ENCODE assay signal across 8 mouse cellular contexts in the genomic region with DNA sequence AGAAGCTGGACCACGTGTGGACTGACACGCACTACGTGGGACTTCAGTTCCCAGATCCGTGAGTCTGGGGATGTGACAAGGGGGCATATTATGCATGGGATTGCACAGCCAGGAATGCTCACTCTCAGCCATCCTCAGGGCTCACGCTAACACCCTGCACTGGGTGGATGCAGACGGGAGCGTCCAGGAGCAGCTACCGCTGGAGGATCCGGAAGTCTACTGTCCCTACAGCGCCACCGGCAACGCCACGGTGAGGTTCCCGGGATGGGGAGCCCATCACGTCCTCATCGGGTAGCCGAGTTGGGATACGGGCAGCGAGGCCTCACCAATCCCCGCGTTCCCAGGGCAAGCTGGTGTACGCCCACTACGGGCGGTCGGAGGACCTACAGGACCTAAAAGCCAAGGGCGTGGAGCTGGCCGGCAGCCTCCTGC. TPM values are rescaled to one million over a fixed set of nuclear protein-coding genes. Genes with fewer than 3 reads are reported as not detected.
DNase-seq lines count a peak whose midpoint lies in the region; ATAC-seq and TF ChIP-seq lines count a peak whose summit lies in the region.
"Had no signal": no experiment of that assay in that cellular context is flagged by ENCODE, and none has a peak within 500 bp of the region (broad histone marks: within the 10 kb centered on the region; RNA-seq: fewer than 3 reads in every experiment).

No protein-coding gene starts in this region.

- H3K27me3 ChIP-seq in heart, embryonic 10.5 days (ENCODE audit: insufficient read depth, poor library complexity, severe bottlenecking): peaks cover 46% of the 10 kb centered on the region
- no peaks in the 10 kb centered on the region for H3K27me3 ChIP-seq in liver, embryonic 11.5 days (replicated peaks; ENCODE audit: control insufficient read depth, insufficient read depth, low read length)
- peaks cover 2% of the 10 kb centered on the region; the same call in 1 of the 2 replicates for H3K27me3 ChIP-seq in neural tube, embryonic 11.5 days (ENCODE audit: control insufficient read depth, insufficient read depth, low read length)

- no peaks in the 10 kb centered on the region; the same call in 1 of the 2 replicates for H3K4me1 ChIP-seq in cortical plate, adult 2 months (ENCODE audit: control insufficient read depth, insufficient read depth, low read length)
- H3K4me1 ChIP-seq in heart, embryonic 10.5 days: peaks cover 13% of the 10 kb centered on the region
- H3K4me1 ChIP-seq in liver, embryonic 11.5 days (replicated peaks; ENCODE audit: control insufficient read depth, insufficient read depth, low read length): peaks cover 23% of the 10 kb centered on the region
- H3K4me1 ChIP-seq in neural tube, embryonic 11.5 days (ENCODE audit: control insufficient read depth, insufficient read depth, low read length): no peaks in the 10 kb centered on the region

- no peak overlapping the region for H3K27ac ChIP-seq in cortical plate, adult 2 months (ENCODE audit: insufficient read depth, low read length)
- H3K27ac ChIP-seq in heart, embryonic 10.5 days: peak overlapping the region; percentile 42
- no peak overlapping the region for H3K27ac ChIP-seq in liver, embryonic 11.5 days (ENCODE audit: low read depth, low read length)
- no peak overlapping the region for H3K27ac ChIP-seq in neural tube, embryonic 11.5 days (ENCODE audit: low read depth, low read length)

- TF ChIP-seq CTCF in brain, embryonic 14.5 days (IDR thresholded peaks at IDR 0.05; ENCODE audit: borderline replicate concordance, extremely low read depth, insufficient read depth, insufficient read length): peak; percentile 16; the same call in 1 of the 2 replicates
- 0 out of 2 replicates have a peak, but pooled peaks have one; percentile 7 for TF ChIP-seq CTCF in cortical plate, adult 2 months (IDR thresholded peaks at IDR 0.05; ENCODE audit: extremely low read depth, insufficient read depth, low read length)

- DNase-seq in brain, embryonic 14.5 days (ENCODE audit: low read depth): peak; percentile 45
- DNase-seq in heart, embryonic 10.5 days (ENCODE audit: low spot score): no peak
- DNase-seq in kidney, postnatal 10 days: peak; percentile 55
- DNase-seq in liver, embryonic 11.5 days (ENCODE audit: low spot score): no peak
- peak; percentile 58 for DNase-seq in neural tube, embryonic 11.5 days (ENCODE audit: low spot score)
- no peak for DNase-seq in spleen, postnatal 4 days (ENCODE audit: low spot score in 2 of 2)

- H3K4me3 ChIP-seq in cortical plate, adult 2 months (ENCODE audit: insufficient read depth, low read length): peak overlapping the region; percentile 70
- H3K4me3 ChIP-seq in heart, embryonic 10.5 days: peak overlapping the region; percentile 52
- H3K4me3 ChIP-seq in liver, embryonic 11.5 days (ENCODE audit: low read depth, low read length): peak overlapping the region; percentile 14; the same call in 1 of the 2 replicates
- peak overlapping the region; percentile 28 for H3K4me3 ChIP-seq in neural tube, embryonic 11.5 days (ENCODE audit: low read depth, low read length)
- H3K4me3 ChIP-seq: myocyte had no signal

- no peak for ATAC-seq in liver, embryonic 11.5 days (replicated peaks; ENCODE audit: low FRiP score)
- no peak for ATAC-seq in neural tube, embryonic 11.5 days (ENCODE audit: insufficient read depth, low FRiP score, low TSS enrichment)

- peak overlapping the region; percentile 55 for H3K4me2 ChIP-seq in liver, embryonic 11.5 days
- H3K4me2 ChIP-seq in neural tube, embryonic 11.5 days (ENCODE audit: low read depth): peak overlapping the region; percentile 45

- WGBS in heart, embryonic 10.5 days: 3% methylated on average over 27 of the region's 27 CpGs
- WGBS in liver, embryonic 11.5 days: 20% methylated on average over 27 of the region's 27 CpGs
- WGBS in neural tube, embryonic 11.5 days: 8% methylated on average over 27 of the region's 27 CpGs

- no peak for TF ChIP-seq POLR2A in brain, embryonic 14.5 days (IDR thresholded peaks at IDR 0.05; ENCODE audit: borderline replicate concordance, extremely low read depth, insufficient read depth, insufficient read length, poor library complexity, severe bottlenecking)
- TF ChIP-seq POLR2A in cortical plate, adult 2 months (IDR thresholded peaks at IDR 0.05; ENCODE audit: extremely low read depth, insufficient read depth, low read length): peak; percentile 49; the same call in 1 of the 2 replicates

- H3K9ac ChIP-seq in liver, embryonic 11.5 days (ENCODE audit: low read depth, low read length): no peak overlapping the region
- H3K9ac ChIP-seq in neural tube, embryonic 11.5 days (ENCODE audit: low read length): peak overlapping the region; percentile 47

- no peaks in the 10 kb centered on the region for H3K36me3 ChIP-seq in heart, embryonic 10.5 days
- peaks cover 7% of the 10 kb centered on the region; the same call in 1 of the 2 replicates for H3K36me3 ChIP-seq in liver, embryonic 11.5 days (ENCODE audit: control insufficient read depth, insufficient read depth, low read length)
- no peaks in the 10 kb centered on the region for H3K36me3 ChIP-seq in neural tube, embryonic 11.5 days (ENCODE audit: control insufficient read depth, insufficient read depth, low read length)

- H3K9me3 ChIP-seq in heart, embryonic 10.5 days: no peaks in the 10 kb centered on the region
- H3K9me3 ChIP-seq in liver, embryonic 11.5 days (ENCODE audit: control insufficient read depth, low read length): no peaks in the 10 kb centered on the region
- H3K9me3 ChIP-seq in neural tube, embryonic 11.5 days (ENCODE audit: control insufficient read depth, low read length): no peaks in the 10 kb centered on the region

RNA-seq across cellular contexts. Expression of gene Tfr2, which starts 4.8 kb away (rescaled TPM):
- 9.4 and 13.5 TPM in 2 replicates for polyA plus RNA-seq in brain, embryonic 14.5 days (2012; rRNA removed)
- polyA plus RNA-seq in cortical plate, adult 2 months (2012; rRNA removed): 22.3 and 25.5 TPM in 2 replicates
- polyA plus RNA-seq in heart, embryonic 10.5 days (2016; fragmentation: Nextera tagmentation; extraction: Ambion mirVana): 4.0 and 4.9 TPM in 2 replicates
- polyA plus RNA-seq in liver, embryonic 11.5 days (2014; fragmentation: Nextera tagmentation; extraction: Ambion mirVana): 60.5 and 65.4 TPM in 2 replicates
- polyA plus RNA-seq in neural tube, embryonic 11.5 days (2014; fragmentation: Nextera tagmentation; extraction: Ambion mirVana): 0.97 and 1.2 TPM in 2 replicates

RNA-seq across cellular contexts. Expression of gene Actl6b, which starts 21.2 kb away (rescaled TPM):
- polyA plus RNA-seq in brain, embryonic 14.5 days (2012; rRNA removed): 298 and 316 TPM in 2 replicates
- 179 and 199 TPM in 2 replicates for polyA plus RNA-seq in cortical plate, adult 2 months (2012; rRNA removed)
- polyA plus RNA-seq in heart, embryonic 10.5 days (2016; fragmentation: Nextera tagmentation; extraction: Ambion mirVana): 0.07 TPM in 1 of 2 replicates, not detected in the other
- 0.70 and 0.79 TPM in 2 replicates for polyA plus RNA-seq in liver, embryonic 11.5 days (2014; fragmentation: Nextera tagmentation; extraction: Ambion mirVana)
- 38.6 and 40.0 TPM in 2 replicates for polyA plus RNA-seq in neural tube, embryonic 11.5 days (2014; fragmentation: Nextera tagmentation; extraction: Ambion mirVana)
- polyA plus RNA-seq: myocyte had no signal

RNA-seq across cellular contexts. Expression of gene Mospd3, which starts 26.4 kb away (rescaled TPM):
- polyA plus RNA-seq in brain, embryonic 14.5 days (2012; rRNA removed): 88.2 and 103 TPM in 2 replicates
- 45.1 and 45.3 TPM in 2 replicates for polyA plus RNA-seq in cortical plate, adult 2 months (2012; rRNA removed)
- polyA plus RNA-seq in heart, embryonic 10.5 days (2016; fragmentation: Nextera tagmentation; extraction: Ambion mirVana): 14.3 and 16.0 TPM in 2 replicates
- polyA plus RNA-seq in liver, embryonic 11.5 days (2014; fragmentation: Nextera tagmentation; extraction: Ambion mirVana): 58.5 and 59.7 TPM in 2 replicates
- 27.8 and 28.5 TPM in 2 replicates for polyA plus RNA-seq in neural tube, embryonic 11.5 days (2014; fragmentation: Nextera tagmentation; extraction: Ambion mirVana)

RNA-seq across cellular contexts. Expression of gene Pcolce, which starts 39.1 kb away (rescaled TPM):
- 14.5 and 30.4 TPM in 2 replicates for polyA plus RNA-seq in brain, embryonic 14.5 days (2012; rRNA removed)
- polyA plus RNA-seq in cortical plate, adult 2 months (2012; rRNA removed): 12.6 and 13.6 TPM in 2 replicates
- polyA plus RNA-seq in heart, embryonic 10.5 days (2016; fragmentation: Nextera tagmentation; extraction: Ambion mirVana): 114 and 137 TPM in 2 replicates
- polyA plus RNA-seq in liver, embryonic 11.5 days (2014; fragmentation: Nextera tagmentation; extraction: Ambion mirVana): 43.9 and 49.2 TPM in 2 replicates
- 75.5 and 91.9 TPM in 2 replicates for polyA plus RNA-seq in neural tube, embryonic 11.5 days (2014; fragmentation: Nextera tagmentation; extraction: Ambion mirVana)

RNA-seq across cellular contexts. Expression of gene Gnb2, which starts 41.2 kb away (rescaled TPM):
- 1,055 and 1,401 TPM in 2 replicates for polyA plus RNA-seq in brain, embryonic 14.5 days (2012; rRNA removed)
- polyA plus RNA-seq in cortical plate, adult 2 months (2012; rRNA removed): 653 and 687 TPM in 2 replicates
- polyA plus RNA-seq in heart, embryonic 10.5 days (2016; fragmentation: Nextera tagmentation; extraction: Ambion mirVana): 287 and 294 TPM in 2 replicates
- 306 and 319 TPM in 2 replicates for polyA plus RNA-seq in liver, embryonic 11.5 days (2014; fragmentation: Nextera tagmentation; extraction: Ambion mirVana)
- polyA plus RNA-seq in neural tube, embryonic 11.5 days (2014; fragmentation: Nextera tagmentation; extraction: Ambion mirVana): 449 and 479 TPM in 2 replicates

Comparison
In these comparisons a context has a peak if more than half of its experiments do, and no peak if none do; other contexts are left out.
1. DNase-seq: peak in brain, embryonic 14.5 days (single experiment), kidney, postnatal 10 days (single experiment) and neural tube, embryonic 11.5 days (single experiment); none in heart, embryonic 10.5 days (single experiment), liver, embryonic 11.5 days (single experiment) and spleen, postnatal 4 days (0 of 2).
2. H3K4me3 ChIP-seq: peak in every context shown above with its lines; median percentile 70 in cortical plate, adult 2 months; 52 in heart, embryonic 10.5 days; 28 in neural tube, embryonic 11.5 days; 14 in liver, embryonic 11.5 days.
3. RNA of gene Actl6b, which starts 21.2 kb away (polyA plus RNA-seq): 298 to 316 TPM in brain, embryonic 14.5 days, 179 to 199 TPM in cortical plate, adult 2 months and 38.6 to 40.0 TPM in neural tube, embryonic 11.5 days; 0.70 to 0.79 TPM in liver, embryonic 11.5 days and 0.07 TPM in heart, embryonic 10.5 days; every median in the first group is over 10 times any median in the second.